Comparison of ENCODE assay signal across 19 mouse cellular contexts in genomic region chr7:112713509-112713908, GRCm38 (mm10). TPM values are rescaled to one million over a fixed set of nuclear protein-coding genes. Genes with fewer than 3 reads are reported as not detected.
DNase-seq lines count a peak whose midpoint lies in the region; ATAC-seq and TF ChIP-seq lines count a peak whose summit lies in the region.
"Had no signal": no experiment of that assay in that cellular context is flagged by ENCODE, and none has a peak within 500 bp of the region (broad histone marks: within the 10 kb centered on the region; RNA-seq: fewer than 3 reads in every experiment).

No protein-coding gene starts in this region.

- H3K36me3 ChIP-seq in forebrain, embryonic 10.5 days (replicated peaks): no peaks in the 10 kb centered on the region
- H3K36me3 ChIP-seq in forebrain, embryonic 12.5 days (replicated peaks): no peaks in the 10 kb centered on the region
- no peaks in the 10 kb centered on the region for H3K36me3 ChIP-seq in kidney, adult 2 months (ENCODE audit: control insufficient read depth, insufficient read depth, low read length)
- no peaks in the 10 kb centered on the region for H3K36me3 ChIP-seq in kidney, embryonic 16.5 days (ENCODE audit: insufficient read depth, low read length)
- H3K36me3 ChIP-seq in CH12.LX (replicated peaks in 1 of 2; ENCODE audit: control insufficient read depth in 1 of 2, insufficient read depth in 1 of 2, low read length in 1 of 2): no peaks in the 10 kb centered on the region
- H3K36me3 ChIP-seq: heart, embryonic 12.5 days; limb, embryonic 10.5 days; liver, embryonic 12.5 days had no signal

- no peaks in the 10 kb centered on the region for H3K79me2 ChIP-seq in CH12.LX (replicated peaks; ENCODE audit: control insufficient read depth, extremely low read depth, insufficient read depth, poor library complexity, severe bottlenecking)

- H3K4me1 ChIP-seq in forebrain, embryonic 10.5 days: peaks cover 78% of the 10 kb centered on the region
- peaks cover 37% of the 10 kb centered on the region for H3K4me1 ChIP-seq in forebrain, embryonic 12.5 days
- peaks cover 30% of the 10 kb centered on the region for H3K4me1 ChIP-seq in kidney, adult 2 months (ENCODE audit: control insufficient read depth, insufficient read depth, low read length)
- peaks cover 63% of the 10 kb centered on the region for H3K4me1 ChIP-seq in kidney, embryonic 16.5 days (ENCODE audit: insufficient read depth, low read length)
- H3K4me1 ChIP-seq in CH12.LX (ENCODE audit: control insufficient read depth in 1 of 2, insufficient read depth in 2 of 2): peaks cover 0 to 14% of the 10 kb centered on the region in 2 experiments; a peak in 2 of 4 replicates
- no peaks in the 10 kb centered on the region for H3K4me1 ChIP-seq in cortical plate, adult 2 months (ENCODE audit: control insufficient read depth, insufficient read depth, low read length)

- WGBS in forebrain, embryonic 10.5 days: 78% methylated on average over 5 of the region's 5 CpGs
- 64% methylated on average over 5 of the region's 5 CpGs for WGBS in forebrain, embryonic 12.5 days
- 61% methylated on average over 5 of the region's 5 CpGs for WGBS in kidney, adult 2 months
- 52% methylated on average over 5 of the region's 5 CpGs for WGBS in kidney, embryonic 16.5 days

- 0 out of 2 replicates have a peak overlapping the region, but pooled peaks have one; percentile 6 for H3K27ac ChIP-seq in forebrain, embryonic 10.5 days
- H3K27ac ChIP-seq in forebrain, embryonic 12.5 days: no peak overlapping the region
- no peak overlapping the region for H3K27ac ChIP-seq in kidney, adult 2 months (ENCODE audit: insufficient read depth, low read depth, low read length)
- H3K27ac ChIP-seq in kidney, embryonic 16.5 days (ENCODE audit: low read length): no peak overlapping the region
- H3K27ac ChIP-seq in CH12.LX (ENCODE audit: insufficient read depth, low read depth): no peak overlapping the region
- H3K27ac ChIP-seq in cortical plate, adult 2 months (ENCODE audit: insufficient read depth, low read length): no peak overlapping the region
- H3K27ac ChIP-seq: limb, embryonic 10.5 days; liver, embryonic 12.5 days had no signal

- in situ Hi-C loops in CH12.LX (cut with MboI; ENCODE audit: low pct_ligation_motif_present, low pct_unique_long_range_greater_than_20kb, low sequenced_read_pairs): no loop called here

- TF ChIP-seq RAD21 in CH12.LX (IDR thresholded peaks at IDR 0.05; ENCODE audit: low read depth, low read length): peak; percentile 25

- no peak for ATAC-seq in forebrain, embryonic 12.5 days (ENCODE audit: low FRiP score)
- no peak for ATAC-seq in kidney, embryonic 16.5 days (ENCODE audit: low FRiP score, low TSS enrichment)
- ATAC-seq: liver, embryonic 12.5 days; midbrain, embryonic 16.5 days had no signal

- no peak overlapping the region for H3K4me2 ChIP-seq in forebrain, embryonic 12.5 days
- H3K4me2 ChIP-seq in kidney, embryonic 16.5 days (replicated peaks; ENCODE audit: low read depth, low read length): no peak overlapping the region
- no peak overlapping the region for H3K4me2 ChIP-seq in CH12.LX (ENCODE audit: insufficient read depth, low read depth, poor library complexity, severe bottlenecking)
- H3K4me2 ChIP-seq: heart, embryonic 12.5 days; liver, embryonic 12.5 days had no signal

- no peak overlapping the region for H3K4me3 ChIP-seq in forebrain, embryonic 10.5 days
- H3K4me3 ChIP-seq in forebrain, embryonic 12.5 days (replicated peaks): no peak overlapping the region
- H3K4me3 ChIP-seq in kidney, adult 2 months (ENCODE audit: insufficient read depth, low read depth, low read length): no peak overlapping the region
- no peak overlapping the region for H3K4me3 ChIP-seq in kidney, embryonic 16.5 days (ENCODE audit: low read length)
- no peak overlapping the region for H3K4me3 ChIP-seq in CH12.LX (replicated peaks in 1 of 3; ENCODE audit: low read depth in 2 of 3, low read length in 2 of 3, poor library complexity in 1 of 3)
- H3K4me3 ChIP-seq in cortical plate, adult 2 months (ENCODE audit: insufficient read depth, low read length): no peak overlapping the region
- H3K4me3 ChIP-seq: heart, embryonic 12.5 days; limb, embryonic 10.5 days; liver, embryonic 12.5 days; megakaryocyte, embryonic 14.5 days had no signal

- no peak for TF ChIP-seq EP300 in CH12.LX (IDR thresholded peaks at IDR 0.05; ENCODE audit: low read length)

- TF ChIP-seq POLR2A in kidney, adult 2 months (IDR thresholded peaks at IDR 0.05; ENCODE audit: low read depth, low read length): no peak
- no peak for TF ChIP-seq POLR2A in CH12.LX (IDR thresholded peaks at IDR 0.05; ENCODE audit: low read depth, low read length)
- TF ChIP-seq POLR2A in cortical plate, adult 2 months (IDR thresholded peaks at IDR 0.05; ENCODE audit: extremely low read depth, insufficient read depth, low read length): no peak

- H3K9ac ChIP-seq in forebrain, embryonic 12.5 days: no peak overlapping the region
- no peak overlapping the region for H3K9ac ChIP-seq in kidney, embryonic 16.5 days (replicated peaks; ENCODE audit: low read length)
- no peak overlapping the region for H3K9ac ChIP-seq in CH12.LX (ENCODE audit: insufficient read depth, low read depth)
- H3K9ac ChIP-seq: heart, embryonic 12.5 days; liver, embryonic 12.5 days had no signal

- peak; percentile 41 for TF ChIP-seq CTCF in kidney, adult 2 months (conservative IDR thresholded peaks at IDR 0.05; ENCODE audit: insufficient read depth, insufficient read length, low read depth, low read length)
- peak in 1 of 2 experiments; percentile 15; a peak in 1 of 4 replicates for TF ChIP-seq CTCF in CH12.LX (conservative IDR thresholded peaks at IDR 0.05 in 1 of 2, IDR thresholded peaks at IDR 0.05 in 1 of 2; ENCODE audit: low read depth in 2 of 2, low read length in 2 of 2)
- TF ChIP-seq CTCF in cortical plate, adult 2 months (IDR thresholded peaks at IDR 0.05; ENCODE audit: extremely low read depth, insufficient read depth, low read length): peak; percentile 15; the same call in 1 of the 2 replicates

- dilution Hi-C loops in CH12.LX (cut with MboI; ENCODE audit: extremely low pct_ligation_motif_present, extremely low pct_unique_long_range_greater_than_20kb, low sequenced_read_pairs): no loop called here

- H3K27me3 ChIP-seq in forebrain, embryonic 10.5 days (ENCODE audit: poor library complexity, severe bottlenecking): no peaks in the 10 kb centered on the region
- H3K27me3 ChIP-seq in forebrain, embryonic 12.5 days: no peaks in the 10 kb centered on the region
- H3K27me3 ChIP-seq in kidney, adult 2 months (replicated peaks; ENCODE audit: control insufficient read depth, insufficient read depth, low read length): no peaks in the 10 kb centered on the region
- no peaks in the 10 kb centered on the region for H3K27me3 ChIP-seq in kidney, embryonic 16.5 days (ENCODE audit: insufficient read depth, low read length)
- no peaks in the 10 kb centered on the region for H3K27me3 ChIP-seq in CH12.LX (replicated peaks)
- H3K27me3 ChIP-seq: heart, embryonic 12.5 days had no signal

- no peaks in the 10 kb centered on the region for H3K9me3 ChIP-seq in forebrain, embryonic 10.5 days
- H3K9me3 ChIP-seq in forebrain, embryonic 12.5 days: no peaks in the 10 kb centered on the region
- H3K9me3 ChIP-seq in kidney, embryonic 16.5 days (ENCODE audit: low read length): no peaks in the 10 kb centered on the region
- H3K9me3 ChIP-seq in CH12.LX (replicated peaks; ENCODE audit: low read length): no peaks in the 10 kb centered on the region
- H3K9me3 ChIP-seq: heart, embryonic 12.5 days; limb, embryonic 10.5 days; liver, embryonic 12.5 days; megakaryocyte, embryonic 14.5 days had no signal

- DNase-seq in forebrain, embryonic 10.5 days (ENCODE audit: extremely low spot score, low spot score): no peak
- no peak for DNase-seq in kidney, adult 2 months
- no peak for DNase-seq in CH12.LX (ENCODE audit: extremely low read depth)
- DNase-seq in frontal cortex, postnatal 36 days (ENCODE audit: low spot score in 2 of 2): no peak
- DNase-seq in embryo, embryonic 9.5 days (ENCODE audit: extremely low spot score): no peak
- DNase-seq: adrenal gland, adult 2 months; cerebellum, adult 11-12 months; gastrocnemius, postnatal 14 days; heart, postnatal 4 days; right cerebral cortex, adult 18-20 months; thymus, adult 2 months had no signal

TF ChIP-seq in CH12.LX, 34 proteins besides CTCF, POLR2A, EP300 and RAD21:
- TF ChIP-seq CHD2 (IDR thresholded peaks at IDR 0.05; ENCODE audit: low read length) (no peak), USF2 (conservative IDR thresholded peaks at IDR 0.05; ENCODE audit: low read depth, low read length) (no peak), POLR2AphosphoS2 (IDR thresholded peaks at IDR 0.05; ENCODE audit: low read depth, low read length) (no peak), KAT2A (IDR thresholded peaks at IDR 0.05; ENCODE audit: insufficient replicate concordance, low read length) (no peak), CHD1 (IDR thresholded peaks at IDR 0.05; ENCODE audit: low read depth, low read length) (no peak), USF1 (IDR thresholded peaks at IDR 0.05; ENCODE audit: low read depth, low read length) (no peak)

RNA-seq across cellular contexts. Expression of gene Tead1, which starts 34.4 kb away (rescaled TPM):
- 18.1 and 18.4 TPM in 2 replicates for polyA plus RNA-seq in forebrain, embryonic 10.5 days (2016; fragmentation: Nextera tagmentation; extraction: Ambion mirVana)
- 20.7 and 28.3 TPM in 2 replicates for polyA plus RNA-seq in forebrain, embryonic 12.5 days (2016; fragmentation: Nextera tagmentation; extraction: Ambion mirVana)
- polyA plus RNA-seq in kidney, adult 2 months (2012; rRNA removed): 14.7 TPM in 2 replicates
- 18.0 and 25.7 TPM in 2 replicates for polyA plus RNA-seq in kidney, embryonic 16.5 days (2015; fragmentation: Nextera tagmentation; extraction: Ambion mirVana)
- total RNA-seq in CH12.LX (2012; rRNA removed) (0.08 TPM in 1 of 2 replicates, not detected in the other), CH12.LX (2014; rRNA removed) (0.03 TPM in 1 of 2 replicates, not detected in the other)
- polyA plus RNA-seq in CH12.LX (2012; ENCODE audit: insufficient read length, low read depth): 0.04 TPM in 1 of 2 replicates, not detected in the other
- 6.4 and 6.5 TPM in 2 replicates for polyA plus RNA-seq in cortical plate, adult 2 months (2012; rRNA removed)
